21 mouse cellular contexts compared by ENCODE assay signal in genomic region chr17:70986355-70986740, GRCm38 (mm10). TPM values are rescaled to one million over a fixed set of nuclear protein-coding genes. Genes with fewer than 3 reads are reported as not detected.
DNase-seq lines count a peak whose midpoint lies in the region; ATAC-seq and TF ChIP-seq lines count a peak whose summit lies in the region.
"Had no signal": no experiment of that assay in that cellular context is flagged by ENCODE, and none has a peak within 500 bp of the region (broad histone marks: within the 10 kb centered on the region; RNA-seq: fewer than 3 reads in every experiment).

No protein-coding gene starts in this region.

- no peak overlapping the region for H3K9ac ChIP-seq in liver, embryonic 15.5 days
- H3K9ac ChIP-seq in intestine, postnatal 0 days (ENCODE audit: low read depth, low read length) = no peak overlapping the region
- H3K9ac ChIP-seq: forebrain, embryonic 15.5 days; heart, embryonic 13.5 days; hindbrain, embryonic 12.5 days; lung, embryonic 14.5 days had no signal

- H3K36me3 ChIP-seq in liver, embryonic 15.5 days (replicated peaks) = peaks cover 14% of the 10 kb centered on the region
- H3K36me3 ChIP-seq in E14TG2a.4 (ENCODE audit: insufficient read depth, low read length) = peaks cover 73% of the 10 kb centered on the region
- H3K36me3 ChIP-seq in intestine, postnatal 0 days (ENCODE audit: control insufficient read depth, insufficient read depth) = peaks cover 30% of the 10 kb centered on the region
- peaks cover 49% of the 10 kb centered on the region for H3K36me3 ChIP-seq in midbrain, embryonic 10.5 days

- peak overlapping the region; percentile 54; the same call in 1 of the 2 replicates for H3K27ac ChIP-seq in liver, embryonic 15.5 days (replicated peaks)
- H3K27ac ChIP-seq in intestine, postnatal 0 days (ENCODE audit: low read depth, low read length) = peak overlapping the region; percentile 66
- no peak overlapping the region for H3K27ac ChIP-seq in midbrain, embryonic 10.5 days (replicated peaks)
- H3K27ac ChIP-seq: embryonic facial prominence, embryonic 10.5 days; forebrain, embryonic 15.5 days; heart, embryonic 13.5 days; hindbrain, embryonic 12.5 days; left cerebral cortex, adult 2 months had no signal

- TF ChIP-seq CTCF in E14TG2a.4 (conservative IDR thresholded peaks at IDR 0.05; ENCODE audit: low read length) = no peak
- no peak for TF ChIP-seq CTCF in intestine, postnatal 0 days (IDR thresholded peaks at IDR 0.05; ENCODE audit: low read depth)

- 58% methylated on average over 6 of the region's 6 CpGs for WGBS in liver, embryonic 15.5 days (ENCODE audit: insufficient replicate concordance)
- 45% methylated on average over 6 of the region's 6 CpGs for WGBS in intestine, postnatal 0 days
- WGBS in midbrain, embryonic 10.5 days = 96% methylated on average over 6 of the region's 6 CpGs

- peaks cover 43% of the 10 kb centered on the region for H3K4me1 ChIP-seq in liver, embryonic 15.5 days (replicated peaks)
- peaks cover 86% of the 10 kb centered on the region for H3K4me1 ChIP-seq in E14TG2a.4 (replicated peaks; ENCODE audit: low read depth, low read length)
- H3K4me1 ChIP-seq in intestine, postnatal 0 days (replicated peaks; ENCODE audit: control insufficient read depth, insufficient read depth, low read length) = peaks cover 8% of the 10 kb centered on the region; the same call in 1 of the 2 replicates
- peaks cover 29% of the 10 kb centered on the region for H3K4me1 ChIP-seq in midbrain, embryonic 10.5 days

- ATAC-seq in liver, embryonic 15.5 days (ENCODE audit: insufficient read depth) = no peak
- no peak for ATAC-seq in intestine, postnatal 0 days
- ATAC-seq: forebrain, embryonic 15.5 days had no signal

- no peak overlapping the region for H3K4me2 ChIP-seq in liver, embryonic 15.5 days
- H3K4me2 ChIP-seq in intestine, postnatal 0 days (replicated peaks; ENCODE audit: low read depth) = 0 out of 2 replicates have a peak overlapping the region, but pooled peaks have one; percentile 13
- H3K4me2 ChIP-seq: forebrain, embryonic 15.5 days; heart, embryonic 13.5 days; hindbrain, embryonic 12.5 days; lung, embryonic 14.5 days had no signal

- no peak for DNase-seq in liver
- DNase-seq in CD4-positive helper T cell, adult 2 months (ENCODE audit: low read depth, low spot score) = peak; percentile 65
- DNase-seq in testis, postnatal 14 days (ENCODE audit: low spot score) = no peak
- DNase-seq in midbrain, embryonic 10.5 days (ENCODE audit: low spot score) = no peak
- DNase-seq: adrenal gland, postnatal 14 days; cerebellum, adult 9-10 months; gastrocnemius, postnatal 25 days; heart, adult 18-20 months; lung, embryonic 14.5 days; lung, postnatal 36 days; midbrain, embryonic 14.5 days; right cerebral cortex, postnatal 14 days had no signal

- H3K9me3 ChIP-seq in liver, embryonic 15.5 days (replicated peaks) = no peaks in the 10 kb centered on the region
- no peaks in the 10 kb centered on the region for H3K9me3 ChIP-seq in E14TG2a.4 (ENCODE audit: low read length)
- H3K9me3 ChIP-seq in intestine, postnatal 0 days (ENCODE audit: control insufficient read depth) = no peaks in the 10 kb centered on the region
- H3K9me3 ChIP-seq in midbrain, embryonic 10.5 days (replicated peaks) = no peaks in the 10 kb centered on the region
- H3K9me3 ChIP-seq: embryonic facial prominence, embryonic 10.5 days; forebrain, embryonic 15.5 days; heart, embryonic 13.5 days; hindbrain, embryonic 12.5 days; megakaryocyte, embryonic 14.5 days had no signal

- no peaks in the 10 kb centered on the region for H3K27me3 ChIP-seq in liver, embryonic 15.5 days
- no peaks in the 10 kb centered on the region for H3K27me3 ChIP-seq in E14TG2a.4 (ENCODE audit: insufficient read depth, low read length)
- H3K27me3 ChIP-seq in intestine, postnatal 0 days (replicated peaks; ENCODE audit: control insufficient read depth, insufficient read depth, low read length) = no peaks in the 10 kb centered on the region
- H3K27me3 ChIP-seq in midbrain, embryonic 10.5 days (ENCODE audit: low read depth, poor library complexity, severe bottlenecking) = no peaks in the 10 kb centered on the region
- H3K27me3 ChIP-seq: forebrain, embryonic 15.5 days; hindbrain, embryonic 12.5 days; megakaryocyte, embryonic 14.5 days had no signal

- H3K4me3 ChIP-seq in liver, embryonic 15.5 days (replicated peaks) = no peak overlapping the region
- H3K4me3 ChIP-seq in E14TG2a.4 (replicated peaks; ENCODE audit: low read length) = peak overlapping the region; percentile 26; the same call in 1 of the 2 replicates
- H3K4me3 ChIP-seq in intestine, postnatal 0 days (ENCODE audit: low read depth, low read length) = no peak overlapping the region
- H3K4me3 ChIP-seq in midbrain, embryonic 10.5 days = no peak overlapping the region
- H3K4me3 ChIP-seq: embryonic facial prominence, embryonic 10.5 days; forebrain, embryonic 15.5 days; heart, embryonic 13.5 days; hindbrain, embryonic 12.5 days; left cerebral cortex, adult 2 months; megakaryocyte, embryonic 14.5 days had no signal

RNA-seq across cellular contexts. Expression of gene Myom1, which starts 16.1 kb away (rescaled TPM):
- polyA plus RNA-seq in liver, embryonic 15.5 days (2015; fragmentation: Nextera tagmentation; extraction: Ambion mirVana) = 1.3 and 2.6 TPM in 2 replicates
- polyA plus RNA-seq in intestine, postnatal 0 days (2015; fragmentation: Nextera tagmentation; extraction: Ambion mirVana) = 8.9 and 12.4 TPM in 2 replicates
- polyA plus RNA-seq in midbrain, embryonic 10.5 days (2016; fragmentation: Nextera tagmentation; extraction: Ambion mirVana) = 1.7 and 2.3 TPM in 2 replicates

RNA-seq across cellular contexts. Expression of gene Myl12a, which starts 16.3 kb away (rescaled TPM):
- 172 and 186 TPM in 2 replicates for polyA plus RNA-seq in liver, embryonic 15.5 days (2015; fragmentation: Nextera tagmentation; extraction: Ambion mirVana)
- polyA plus RNA-seq in intestine, postnatal 0 days (2015; fragmentation: Nextera tagmentation; extraction: Ambion mirVana) = 396 and 417 TPM in 2 replicates
- 366 and 403 TPM in 2 replicates for polyA plus RNA-seq in midbrain, embryonic 10.5 days (2016; fragmentation: Nextera tagmentation; extraction: Ambion mirVana)
